Mouse (Mus musculus) monocyte, adult 5-6 weeks (primary cell): ENCODE measurements at regions not wholly inside any gene's neighbourhood (a gene's known extent, or its start where the extent isn't known, plus 50 kb on each side); places are given as distances from the start of the nearest gene placed in this dataset.

Experiments used
- ATAC-seq: fragments of 153-309, 156-312 bp; replicated peaks from 2 replicates; pipeline ENCODE4 v1.8.0; 2017; ENCODE audit warnings: mild to moderate bottlenecking; ENCODE audit not compliant: low TSS enrichment, insufficient number of reproducible peaks, severe bottlenecking, poor library complexity, low FRiP score

DNA sequence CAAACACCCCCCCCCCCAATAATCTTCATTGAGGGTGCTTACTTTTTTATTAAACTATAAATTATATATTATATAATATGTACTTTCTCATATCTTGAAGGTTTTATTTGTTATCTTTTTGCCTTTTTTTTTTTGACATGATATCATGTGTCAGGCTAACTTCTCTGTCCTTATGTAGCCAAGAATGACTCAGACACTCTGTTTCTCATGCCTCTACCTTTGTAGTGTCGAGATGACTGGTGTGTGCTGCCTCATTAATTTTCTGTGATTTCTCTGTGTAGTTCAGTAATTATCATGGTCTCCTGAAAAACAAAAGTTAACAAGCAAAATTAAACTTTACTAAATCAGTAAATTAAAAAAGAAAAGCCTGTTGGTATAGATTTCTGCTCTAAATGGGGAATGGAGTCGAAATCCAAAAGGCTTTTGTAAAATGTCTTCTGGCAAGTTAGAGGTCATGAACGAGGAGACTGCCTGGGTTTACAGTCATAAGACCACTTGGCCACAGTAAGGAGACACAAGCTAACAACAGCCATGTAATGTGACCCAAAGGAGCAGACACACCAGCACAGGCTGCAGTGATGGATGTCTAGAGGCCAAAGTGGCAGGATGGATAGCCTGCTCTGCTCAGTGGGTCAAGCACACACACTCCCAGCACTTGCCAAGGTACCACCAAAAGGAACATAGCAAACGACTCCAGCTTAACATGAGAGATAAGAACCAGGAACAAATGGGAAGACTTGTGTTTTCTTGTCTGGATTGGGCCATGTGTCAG is 53.2 kb upstream of the C1qtnf3 start:
- no peak for ATAC-seq

DNA sequence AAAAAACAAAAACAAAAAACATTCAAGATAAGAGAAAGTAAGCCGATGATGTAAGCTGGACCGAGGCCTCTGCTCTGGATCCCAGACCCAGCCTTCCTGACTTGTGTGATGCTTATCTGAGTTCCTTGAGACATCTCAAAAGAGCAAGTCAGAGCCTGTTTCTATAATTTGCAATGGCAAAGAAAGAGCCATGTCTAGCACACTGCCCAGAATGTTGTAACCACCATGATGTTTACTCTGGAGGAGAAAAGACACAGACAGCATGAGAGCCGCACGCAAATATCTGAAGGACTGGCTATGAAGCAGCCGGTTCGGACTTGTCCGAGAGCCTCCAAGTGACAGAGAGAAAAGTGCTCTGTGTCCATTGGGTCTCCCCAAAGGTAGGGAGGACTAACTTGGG is 52.2 kb upstream of the C1qtnf3 start:
- ATAC-seq = no peak

DNA sequence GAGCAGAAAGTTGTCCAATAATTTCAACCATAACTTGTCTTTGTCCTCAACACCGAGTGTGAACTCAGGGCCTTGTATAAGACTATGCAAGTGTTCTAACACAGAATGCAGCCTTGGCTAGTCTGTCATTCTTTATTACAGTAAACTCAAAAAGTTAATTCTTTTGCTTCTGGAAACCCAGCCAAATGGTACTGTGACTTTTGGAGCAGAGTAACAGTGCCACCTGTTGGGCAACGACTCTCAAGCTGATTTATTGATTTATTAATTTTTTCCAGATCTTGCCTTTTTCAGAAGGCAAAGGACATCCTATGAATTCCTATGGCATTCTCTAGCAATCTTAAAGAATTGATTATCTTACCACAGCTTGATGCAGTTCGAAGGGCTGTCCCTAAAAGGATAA is 51.1 kb upstream of the C1qtnf3 start:
- ATAC-seq = no peak

DNA sequence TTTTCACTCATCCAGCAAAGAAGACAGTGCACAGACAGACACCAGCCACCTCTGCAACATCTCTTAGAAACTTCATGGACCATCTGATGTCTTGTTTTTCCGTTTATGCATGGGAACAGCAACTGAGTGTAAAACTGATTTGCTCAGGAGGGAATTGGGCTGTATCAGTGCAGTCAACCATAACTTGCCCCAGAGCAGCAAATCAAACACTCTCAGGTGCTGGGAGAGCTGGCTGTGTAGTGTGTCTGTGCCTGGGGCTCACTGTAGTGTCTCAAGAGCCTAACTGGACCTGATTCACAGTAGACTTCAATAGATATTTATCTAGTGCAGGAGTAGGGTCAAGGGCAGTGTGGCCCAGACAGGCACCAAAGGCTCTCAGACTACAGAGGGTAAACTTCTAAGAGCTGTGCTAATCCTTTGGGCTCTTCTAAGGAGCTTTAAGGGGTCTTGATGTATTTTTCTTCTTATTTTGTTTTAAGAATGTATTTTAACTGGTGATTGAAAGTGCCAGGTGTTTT is 50.3 kb upstream of the C1qtnf3 start:
- ATAC-seq = no peak
